ENCODE assay signal across 12 mouse cellular contexts in the genomic region with DNA sequence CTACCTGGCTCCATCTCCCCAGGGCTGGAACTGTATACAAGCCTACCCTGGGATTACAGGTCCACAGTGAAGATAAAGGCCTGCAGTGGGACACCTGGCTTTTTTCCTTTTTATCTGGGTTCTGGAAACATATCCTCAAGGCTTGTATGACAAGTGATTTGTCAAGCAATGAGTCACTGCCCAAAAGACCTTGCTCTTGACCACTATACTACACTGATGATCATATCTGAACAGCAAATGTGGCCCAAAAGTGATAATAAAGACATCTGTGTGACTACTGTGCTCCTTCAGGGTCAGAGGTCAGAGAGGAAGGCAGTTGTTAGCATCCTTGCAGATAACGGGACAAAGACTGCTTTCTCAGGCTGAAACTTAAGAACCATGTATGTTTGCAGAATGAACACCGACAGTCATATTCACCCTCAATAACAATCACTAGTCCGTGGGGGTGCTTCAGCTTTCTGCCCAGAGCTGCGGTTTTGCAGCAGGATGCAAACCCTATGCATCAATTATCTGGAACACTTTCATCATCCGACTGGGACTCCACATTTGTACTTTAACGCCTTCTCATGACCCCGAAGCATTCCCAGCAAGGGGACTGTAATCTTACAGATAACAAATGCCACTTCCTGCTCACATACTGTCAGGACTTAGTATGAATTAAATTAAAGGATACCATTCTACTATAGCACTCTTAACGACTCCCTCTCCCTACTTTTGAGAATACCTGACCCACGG. TPM values are rescaled to one million over a fixed set of nuclear protein-coding genes. Genes with fewer than 3 reads are reported as not detected.
DNase-seq lines count a peak whose midpoint lies in the region; ATAC-seq lines count a peak whose summit lies in the region.
"Had no signal": no experiment of that assay in that cellular context is flagged by ENCODE, and none has a peak within 500 bp of the region (broad histone marks: within the 10 kb centered on the region; RNA-seq: fewer than 3 reads in every experiment).

No protein-coding gene starts in this region.

- H3K36me3 ChIP-seq in heart, embryonic 15.5 days = no peaks in the 10 kb centered on the region
- H3K36me3 ChIP-seq in lung, embryonic 16.5 days (ENCODE audit: control insufficient read depth, insufficient read depth, low read length) = no peaks in the 10 kb centered on the region
- H3K36me3 ChIP-seq in embryonic facial prominence, embryonic 15.5 days = no peaks in the 10 kb centered on the region
- H3K36me3 ChIP-seq in neural tube, embryonic 15.5 days = no peaks in the 10 kb centered on the region
- H3K36me3 ChIP-seq: G1E had no signal

- H3K27ac ChIP-seq in heart, embryonic 15.5 days = no peak overlapping the region
- no peak overlapping the region for H3K27ac ChIP-seq in lung, embryonic 16.5 days (ENCODE audit: low read length)
- no peak overlapping the region for H3K27ac ChIP-seq in embryonic facial prominence, embryonic 15.5 days (replicated peaks)
- H3K27ac ChIP-seq in neural tube, embryonic 15.5 days (replicated peaks) = no peak overlapping the region
- H3K27ac ChIP-seq: macrophage had no signal

- no peak overlapping the region for H3K9ac ChIP-seq in heart, embryonic 15.5 days
- no peak overlapping the region; the same call in 1 of the 2 replicates for H3K9ac ChIP-seq in lung, embryonic 16.5 days (ENCODE audit: low read length)
- no peak overlapping the region for H3K9ac ChIP-seq in embryonic facial prominence, embryonic 15.5 days
- no peak overlapping the region for H3K9ac ChIP-seq in neural tube, embryonic 15.5 days (replicated peaks)

- no peak for ATAC-seq in heart, embryonic 15.5 days (replicated peaks; ENCODE audit: insufficient number of reproducible peaks, insufficient read depth, low FRiP score, low read depth)
- ATAC-seq in lung, embryonic 16.5 days (ENCODE audit: low read depth) = no peak
- no peak for ATAC-seq in embryonic facial prominence, embryonic 15.5 days (ENCODE audit: insufficient number of reproducible peaks, low FRiP score, low TSS enrichment, low read depth)
- ATAC-seq in neural tube, embryonic 15.5 days (ENCODE audit: low FRiP score) = no peak

- peak overlapping the region; percentile 61; the same call in 1 of the 2 replicates for H3K4me3 ChIP-seq in heart, embryonic 15.5 days
- peak overlapping the region; percentile 77 for H3K4me3 ChIP-seq in lung, embryonic 16.5 days (ENCODE audit: low read length)
- H3K4me3 ChIP-seq in embryonic facial prominence, embryonic 15.5 days (replicated peaks) = peak overlapping the region; percentile 70; the same call in 1 of the 2 replicates
- no peak overlapping the region for H3K4me3 ChIP-seq in neural tube, embryonic 15.5 days (replicated peaks)

- H3K4me2 ChIP-seq in heart, embryonic 15.5 days = peak overlapping the region; percentile 98
- peak overlapping the region; percentile 79 for H3K4me2 ChIP-seq in lung, embryonic 16.5 days (ENCODE audit: low read depth, low read length)
- no peak overlapping the region for H3K4me2 ChIP-seq in embryonic facial prominence, embryonic 15.5 days (replicated peaks)
- H3K4me2 ChIP-seq in neural tube, embryonic 15.5 days = peak overlapping the region; percentile 100

- peaks cover 6% of the 10 kb centered on the region for H3K4me1 ChIP-seq in heart, embryonic 15.5 days (replicated peaks)
- H3K4me1 ChIP-seq in lung, embryonic 16.5 days (replicated peaks; ENCODE audit: control insufficient read depth, insufficient read depth, low read length) = peaks cover 5% of the 10 kb centered on the region; the same call in 1 of the 2 replicates
- H3K4me1 ChIP-seq in embryonic facial prominence, embryonic 15.5 days = peaks cover 19% of the 10 kb centered on the region
- peaks cover 18% of the 10 kb centered on the region for H3K4me1 ChIP-seq in neural tube, embryonic 15.5 days

- 40% methylated on average over 9 of the region's 9 CpGs for WGBS in heart, embryonic 15.5 days
- 26% methylated on average over 9 of the region's 9 CpGs for WGBS in lung, embryonic 16.5 days
- 35% methylated on average over 9 of the region's 9 CpGs for WGBS in embryonic facial prominence, embryonic 15.5 days
- 58% methylated on average over 9 of the region's 9 CpGs for WGBS in neural tube, embryonic 15.5 days

- intact Hi-C loops in heart, postnatal 14 days (cut with DNase I) = no loop called here
- intact Hi-C loops in left cerebral cortex, postnatal 36 days (cut with DNase I) = no loop called here

- no peaks in the 10 kb centered on the region for H3K9me3 ChIP-seq in heart, embryonic 15.5 days (replicated peaks)
- H3K9me3 ChIP-seq in lung, embryonic 16.5 days (ENCODE audit: control insufficient read depth, low read length) = no peaks in the 10 kb centered on the region
- H3K9me3 ChIP-seq in embryonic facial prominence, embryonic 15.5 days (replicated peaks) = no peaks in the 10 kb centered on the region
- H3K9me3 ChIP-seq in neural tube, embryonic 15.5 days (replicated peaks) = no peaks in the 10 kb centered on the region

- no peak for DNase-seq in heart, postnatal 14 days
- DNase-seq in lung, postnatal 14 days = no peak
- no peak for DNase-seq in left cerebral cortex, postnatal 36 days (ENCODE audit: low spot score in 2 of 2)
- DNase-seq in right cerebral cortex, adult 18-20 months = no peak
- DNase-seq: cerebellum, adult 18-20 months had no signal

- H3K27me3 ChIP-seq in heart, embryonic 15.5 days = no peaks in the 10 kb centered on the region
- peaks cover 14% of the 10 kb centered on the region for H3K27me3 ChIP-seq in lung, embryonic 16.5 days (ENCODE audit: control insufficient read depth, insufficient read depth, low read depth, low read length)
- H3K27me3 ChIP-seq in embryonic facial prominence, embryonic 15.5 days = peaks cover 21% of the 10 kb centered on the region
- peaks cover 21% of the 10 kb centered on the region for H3K27me3 ChIP-seq in neural tube, embryonic 15.5 days (replicated peaks)

RNA-seq across cellular contexts. Expression of a gene that starts 1.6 kb away (rescaled TPM):
- 0.86 and 0.95 TPM in 2 replicates for polyA plus RNA-seq in heart, embryonic 15.5 days (2015; fragmentation: Nextera tagmentation; extraction: Ambion mirVana)
- total RNA-seq in heart, postnatal 14 days (2021) = 1 to 10 TPM; 3.3 to 3.4 TPM
- polyA plus RNA-seq in lung, embryonic 16.5 days (2015; fragmentation: Nextera tagmentation; extraction: Ambion mirVana) = 3.1 and 3.7 TPM in 2 replicates
- polyA plus RNA-seq in embryonic facial prominence, embryonic 15.5 days (2015; fragmentation: Nextera tagmentation; extraction: Ambion mirVana) = 2.1 and 3.6 TPM in 2 replicates
- polyA plus RNA-seq in neural tube, embryonic 15.5 days (2015; fragmentation: Nextera tagmentation; extraction: Ambion mirVana) = 0.69 and 0.77 TPM in 2 replicates
- 1 to 10 TPM; 3.6 to 6.0 TPM for total RNA-seq in left cerebral cortex, postnatal 36 days (2021)
- polyA plus RNA-seq: G1E, macrophage had no signal

RNA-seq across cellular contexts. Expression of a gene that starts 45.1 kb away (rescaled TPM):
- polyA plus RNA-seq in heart, embryonic 15.5 days (2015; fragmentation: Nextera tagmentation; extraction: Ambion mirVana) = 0.28 and 0.42 TPM in 2 replicates
- total RNA-seq in heart, postnatal 14 days (2021) = under 1 TPM; 0.27 to 0.41 TPM
- polyA plus RNA-seq in lung, embryonic 16.5 days (2015; fragmentation: Nextera tagmentation; extraction: Ambion mirVana) = 9.7 and 13.3 TPM in 2 replicates
- polyA plus RNA-seq in embryonic facial prominence, embryonic 15.5 days (2015; fragmentation: Nextera tagmentation; extraction: Ambion mirVana) = 9.1 and 21.4 TPM in 2 replicates
- 2.8 and 4.1 TPM in 2 replicates for polyA plus RNA-seq in neural tube, embryonic 15.5 days (2015; fragmentation: Nextera tagmentation; extraction: Ambion mirVana)
- total RNA-seq in left cerebral cortex, postnatal 36 days (2021) = 10 to 100 TPM in 1 of 2 experiments, 1 to 10 TPM in 1; 6.5 to 12.8 TPM
- total RNA-seq: G1E had no signal
- polyA plus RNA-seq: G1E; macrophage; spleen, adult 2 months had no signal

RNA-seq across cellular contexts. Expression of a gene that starts 45.6 kb away (rescaled TPM):
- polyA plus RNA-seq in heart, embryonic 15.5 days (2015; fragmentation: Nextera tagmentation; extraction: Ambion mirVana) = 45.4 and 61.7 TPM in 2 replicates
- total RNA-seq in heart, postnatal 14 days (2021) = 10 to 100 TPM; 26.5 to 27.8 TPM
- polyA plus RNA-seq in lung, embryonic 16.5 days (2015; fragmentation: Nextera tagmentation; extraction: Ambion mirVana) = 59.3 and 64.7 TPM in 2 replicates
- polyA plus RNA-seq in embryonic facial prominence, embryonic 15.5 days (2015; fragmentation: Nextera tagmentation; extraction: Ambion mirVana) = 56.1 and 60.6 TPM in 2 replicates
- polyA plus RNA-seq in neural tube, embryonic 15.5 days (2015; fragmentation: Nextera tagmentation; extraction: Ambion mirVana) = 62.0 and 64.6 TPM in 2 replicates
- 10 to 100 TPM; 36.7 to 42.5 TPM for total RNA-seq in left cerebral cortex, postnatal 36 days (2021)
